Mouse (Mus musculus) forebrain, embryonic 12.5 days (tissue): ENCODE results near the gene Timm13. TPM values are rescaled to one million over a fixed set of nuclear protein-coding genes. Genes with fewer than 3 reads are reported as not detected.

Experiments used
- ATAC-seq: fragments of 200-750 bp; cut with Nextera tagmentation; 2 replicates; pipeline ENCODE4 v1.8.0; 2017; ENCODE audit warnings: moderate TSS enrichment; ENCODE audit not compliant: low FRiP score
- H3K27ac ChIP-seq: fragments of 300-500 bp; sonication (generic); 2 replicates; pipeline ENCODE4 v1.5.1; 2016; ENCODE audit warnings: mild to moderate bottlenecking
- H3K27me3 ChIP-seq: fragments of 300-500 bp; sonication (generic); 2 replicates; pipeline ENCODE4 v1.6.1; 2016; ENCODE audit warnings: mild to moderate bottlenecking
- H3K36me3 ChIP-seq: fragments of 300-500 bp; sonication (generic); replicated peaks from 2 replicates; pipeline ENCODE4 v1.6.1; 2016; ENCODE audit warnings: mild to moderate bottlenecking
- H3K4me1 ChIP-seq: fragments of 300-500 bp; sonication (generic); 2 replicates; pipeline ENCODE4 v1.6.1; 2016
- H3K4me2 ChIP-seq: fragments of 300-500 bp; sonication (generic); 2 replicates; pipeline ENCODE4 v1.6.1; 2016; ENCODE audit warnings: mild to moderate bottlenecking, moderate library complexity
- H3K4me3 ChIP-seq: fragments of 300-500 bp; sonication (generic); replicated peaks from 2 replicates; pipeline ENCODE4 v1.5.1; 2016; ENCODE audit warnings: mild to moderate bottlenecking
- H3K9ac ChIP-seq: fragments of 300-500 bp; sonication (generic); 2 replicates; pipeline ENCODE4 v1.6.1; 2016; ENCODE audit warnings: mild to moderate bottlenecking
- H3K9me3 ChIP-seq: fragments of 300-500 bp; sonication (generic); 2 replicates; pipeline ENCODE4 v1.6.1; 2016
- WGBS: fragments of 180-500 bp; shearing (Covaris S2); methylation state at CpG from one replicate; pipeline ENCODE4 v1.1.7; 2016; 5-methylcytosine and 5-hydroxymethylcytosine counted together
- polyA plus RNA-seq: library from polyadenylated mRNA; unstranded; fragments of >200 nt; fragmentation: Nextera tagmentation; extraction: Ambion mirVana; gene quantifications from 2 replicates; pipeline ENCODE4 v1.2.1, GENCODE M21; 2016

Gene Timm13
- polyA plus RNA-seq, 1 experiment from 2014 or later = 314 TPM

GRCm38 (mm10) chr10:80870993-80871392, 29.8 kb downstream of the Timm13 start:
- Histone ChIP-seq H3K9ac (no peak overlapping the region), H3K4me3 (no peak overlapping the region), H3K4me2 (no peak overlapping the region), H3K27ac (no peak overlapping the region), H3K4me1 (0 out of 2 replicates have a peak, but pooled peaks cover 4% of the 10 kb centered on the region), H3K9me3 (no peaks in the 10 kb centered on the region), H3K27me3 (peaks cover 13% of the 10 kb centered on the region; the same call in 1 of the 2 replicates), H3K36me3 (peaks cover 20% of the 10 kb centered on the region)
- no peak for ATAC-seq
- WGBS = 84% methylated on average over 3 of the region's 6 CpGs

DNA sequence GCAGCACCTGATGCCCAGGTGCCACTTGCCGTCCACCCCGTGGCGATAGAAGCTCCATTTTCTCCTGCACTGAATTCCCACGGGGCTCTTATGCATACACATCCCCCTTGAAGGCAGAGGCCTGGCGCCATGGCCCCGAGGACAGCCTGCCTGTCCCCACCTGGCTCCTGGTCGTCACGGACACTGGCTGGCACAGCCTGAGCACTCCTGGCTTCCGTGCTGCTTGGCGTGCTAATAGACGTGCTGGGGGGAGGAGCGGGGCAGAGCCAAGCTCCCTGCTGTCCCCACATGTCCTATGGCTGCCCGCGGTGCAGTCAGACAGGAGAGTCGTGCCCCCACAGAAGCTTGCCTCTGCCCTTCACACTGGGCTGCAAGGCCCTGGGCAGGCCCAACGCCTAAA, 36.3 kb downstream of the Timm13 start:
- Histone ChIP-seq H3K4me1 (no peaks in the 10 kb centered on the region), H3K27ac (no peak overlapping the region), H3K36me3 (peaks cover 59% of the 10 kb centered on the region), H3K9ac (no peak overlapping the region), H3K4me3 (no peak overlapping the region), H3K4me2 (no peak overlapping the region), H3K9me3 (no peaks in the 10 kb centered on the region), H3K27me3 (no peaks in the 10 kb centered on the region)
- no peak for ATAC-seq
- WGBS = 93% methylated on average over 16 of the region's 16 CpGs

DNA sequence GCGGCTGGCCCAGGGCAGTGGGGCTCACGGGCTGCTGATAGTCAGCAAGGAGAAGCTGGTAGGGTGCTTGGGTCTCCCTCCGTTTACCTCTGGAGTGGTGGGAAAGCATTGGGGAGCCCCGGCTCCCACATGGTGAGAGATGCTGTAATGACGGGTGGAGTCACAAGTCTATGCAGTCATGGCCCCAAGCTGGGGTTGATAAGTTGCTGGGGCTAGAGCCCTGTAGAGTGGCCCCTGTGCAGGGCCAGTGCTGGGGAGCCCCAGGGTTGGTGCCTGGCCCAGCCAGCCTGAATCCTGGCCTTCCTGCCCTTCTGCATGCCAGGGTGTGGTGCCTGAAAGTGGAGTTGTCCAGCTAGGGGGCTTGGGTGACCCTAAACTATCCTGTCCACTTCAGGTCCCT, 38.5 kb downstream of the Timm13 start:
- Histone ChIP-seq H3K27me3 (no peaks in the 10 kb centered on the region), H3K9ac (no peak overlapping the region), H3K4me3 (no peak overlapping the region), H3K4me1 (peaks cover 11% of the 10 kb centered on the region), H3K4me2 (no peak overlapping the region), H3K9me3 (no peaks in the 10 kb centered on the region), H3K27ac (no peak overlapping the region), H3K36me3 (peaks cover 50% of the 10 kb centered on the region)
- no peak for ATAC-seq
- 94% methylated on average over 5 of the region's 5 CpGs for WGBS

GRCm38 (mm10) chr10:80858350-80858935, 42.3 kb downstream of the Timm13 start:
- Histone ChIP-seq H3K36me3 (peaks cover 25% of the 10 kb centered on the region), H3K4me1 (peaks cover 44% of the 10 kb centered on the region), H3K9ac (no peak overlapping the region; the same call in 1 of the 2 replicates), H3K4me2 (no peak overlapping the region), H3K27ac (0 out of 2 replicates have a peak overlapping the region, but pooled peaks have one; percentile 36), H3K9me3 (no peaks in the 10 kb centered on the region), H3K27me3 (no peaks in the 10 kb centered on the region), H3K4me3 (no peak overlapping the region)
- 88% methylated on average over 7 of the region's 7 CpGs for WGBS
- no peak for ATAC-seq

GRCm38 (mm10) chr10:80857848-80858247, 42.9 kb downstream of the Timm13 start:
- WGBS = 62% methylated on average over 3 of the region's 3 CpGs
- no peak overlapping the region for H3K4me3 ChIP-seq
- peaks cover 24% of the 10 kb centered on the region for H3K36me3 ChIP-seq
- H3K4me1 ChIP-seq = peaks cover 44% of the 10 kb centered on the region
- no peak overlapping the region for H3K4me2 ChIP-seq
- no peaks in the 10 kb centered on the region for H3K9me3 ChIP-seq
- H3K9ac ChIP-seq = no peak overlapping the region
- no peak for ATAC-seq
- 0 out of 2 replicates have a peak overlapping the region, but pooled peaks have one; percentile 36 for H3K27ac ChIP-seq
- no peaks in the 10 kb centered on the region for H3K27me3 ChIP-seq

DNA sequence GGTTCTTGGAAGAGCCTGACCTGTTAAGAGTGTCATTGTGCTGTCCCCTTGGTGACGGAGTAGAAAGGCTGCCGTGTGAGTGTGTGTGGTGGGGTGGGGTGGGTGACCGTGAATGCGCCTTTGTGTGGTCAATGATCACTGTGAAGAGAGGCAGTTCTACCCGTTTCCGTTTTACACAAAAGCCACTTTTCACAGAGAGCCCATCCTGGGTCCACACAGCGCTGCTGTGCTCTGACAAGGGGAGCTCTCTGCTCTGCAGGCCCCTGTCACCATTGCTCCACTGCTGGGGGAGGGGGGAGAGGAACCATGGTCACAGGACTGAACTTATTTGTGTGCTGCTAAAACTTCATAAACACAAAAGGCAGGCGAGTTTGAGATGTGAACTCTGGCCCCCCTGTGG, 43.4 kb downstream of the Timm13 start:
- Histone ChIP-seq H3K36me3 (peaks cover 23% of the 10 kb centered on the region), H3K4me1 (peaks cover 44% of the 10 kb centered on the region), H3K9ac (no peak overlapping the region), H3K4me2 (no peak overlapping the region), H3K27ac (no peak overlapping the region), H3K27me3 (no peaks in the 10 kb centered on the region), H3K9me3 (no peaks in the 10 kb centered on the region), H3K4me3 (no peak overlapping the region)
- 50% methylated on average over 8 of the region's 8 CpGs for WGBS
- ATAC-seq = no peak

DNA sequence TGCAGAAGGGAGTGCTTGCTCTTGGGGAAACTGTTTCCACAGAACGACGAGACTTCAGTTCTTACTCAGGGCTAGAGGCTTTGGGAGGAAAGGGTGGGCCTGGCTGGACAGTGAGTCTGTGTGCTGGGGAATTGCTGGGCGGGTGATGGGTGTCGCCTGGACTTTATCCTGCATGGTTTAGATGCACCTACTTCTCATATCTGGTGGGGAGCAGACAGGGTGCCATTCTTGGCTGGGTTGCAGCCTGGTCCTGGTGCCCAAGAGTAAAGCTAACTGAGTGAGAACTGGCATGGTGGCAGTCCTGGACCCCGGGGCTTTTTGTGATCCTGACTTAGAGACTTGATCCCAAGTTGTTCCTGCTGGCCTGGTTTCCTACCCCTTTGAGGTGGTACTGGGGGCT, 43.9 kb downstream of the Timm13 start:
- H3K9me3 ChIP-seq = no peaks in the 10 kb centered on the region
- H3K4me2 ChIP-seq = 0 out of 2 replicates have a peak overlapping the region, but pooled peaks have one; percentile 99
- ATAC-seq = no peak
- H3K4me3 ChIP-seq = 0 out of 2 replicates have a peak overlapping the region, but pooled peaks have one; percentile 90
- H3K4me1 ChIP-seq = peaks cover 44% of the 10 kb centered on the region
- WGBS = 87% methylated on average over 5 of the region's 5 CpGs
- peaks cover 23% of the 10 kb centered on the region for H3K36me3 ChIP-seq
- no peaks in the 10 kb centered on the region for H3K27me3 ChIP-seq
- no peak overlapping the region for H3K27ac ChIP-seq
- no peak overlapping the region for H3K9ac ChIP-seq

DNA sequence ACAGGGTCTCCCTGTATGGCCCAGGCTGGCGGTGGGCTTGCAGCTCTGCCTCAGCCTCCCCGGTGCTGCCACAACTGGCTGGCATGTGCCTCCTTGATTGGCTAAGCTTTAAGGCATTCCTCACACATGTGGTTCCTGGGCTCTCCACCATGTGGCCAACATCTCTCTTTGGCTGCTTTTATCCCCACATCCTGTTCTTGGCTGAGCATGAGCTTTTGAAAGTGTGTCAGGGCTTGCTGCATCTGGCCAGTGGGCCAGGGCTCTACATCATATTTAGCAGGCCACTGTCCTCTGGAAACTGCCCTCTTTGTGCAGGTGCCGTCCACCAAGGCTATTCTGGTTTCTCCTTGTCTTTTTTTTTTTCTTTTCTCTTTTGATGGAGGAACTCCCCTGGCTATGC, 44.5 kb downstream of the Timm13 start:
- H3K27me3 ChIP-seq = no peaks in the 10 kb centered on the region
- WGBS = 69% methylated on average over 3 of the region's 3 CpGs
- H3K27ac ChIP-seq = no peak overlapping the region
- ATAC-seq = no peak
- peak overlapping the region; percentile 90 for H3K9ac ChIP-seq
- no peaks in the 10 kb centered on the region for H3K9me3 ChIP-seq
- peaks cover 23% of the 10 kb centered on the region for H3K36me3 ChIP-seq
- H3K4me2 ChIP-seq = peak overlapping the region; percentile 99
- H3K4me1 ChIP-seq = peaks cover 44% of the 10 kb centered on the region
- peak overlapping the region; percentile 90 for H3K4me3 ChIP-seq

- Histone ChIP-seq H3K4me3 (peak overlapping the region; percentile 90), H3K27ac (no peak overlapping the region), H3K9me3 (no peaks in the 10 kb centered on the region), H3K27me3 (no peaks in the 10 kb centered on the region), H3K36me3 (peaks cover 26% of the 10 kb centered on the region), H3K4me1 (peaks cover 44% of the 10 kb centered on the region), H3K4me2 (peak overlapping the region; percentile 99), H3K9ac (peak overlapping the region; percentile 90)
- WGBS = 21% methylated on average over 11 of the region's 11 CpGs
- 0 out of 2 replicates have a peak, but pooled peaks have one; percentile 4 for ATAC-seq
Measured at GRCm38 (mm10) chr10:80855749-80856073, 45.1 kb downstream of the Timm13 start.

- H3K36me3 ChIP-seq = peaks cover 32% of the 10 kb centered on the region
- no peaks in the 10 kb centered on the region for H3K9me3 ChIP-seq
- H3K4me1 ChIP-seq = peaks cover 44% of the 10 kb centered on the region
- H3K4me3 ChIP-seq = peak within 1 kb of the TSS; percentile 90
- H3K4me2 ChIP-seq = peak within 1 kb of the TSS; percentile 99
- under 1% methylated on average over 81 of the region's 81 CpGs for WGBS
- H3K27ac ChIP-seq = peak within 1 kb of the TSS; percentile 66
- peak; percentile 86 for ATAC-seq
- peak within 1 kb of the TSS; percentile 90 for H3K9ac ChIP-seq
- no peaks in the 10 kb centered on the region for H3K27me3 ChIP-seq
Measured at GRCm38 (mm10) chr10:80854913-80855748, 45.6 kb downstream of the Timm13 start, which contains the start of the genes Lsm7 and Sppl2b. Lsm7 (minus strand) TSS chr10:80855209. Sppl2b (plus strand) TSS chr10:80855275.
